Mouse (Mus musculus) MEL (cell line): ENCODE data around the gene Fam102b. TPM values are rescaled to one million over a fixed set of nuclear protein-coding genes. Genes with fewer than 3 reads are reported as not detected.

ENCODE experiments used
- DNase-seq: peaks from one replicate; pipeline ENCODE4 v3.0.0; 2011; ENCODE audit warnings: low read depth, low spot score
- H3K27ac ChIP-seq: 2 replicates; pipeline ENCODE4 v1.5.1; 2012; ENCODE audit warnings: low read depth, mild to moderate bottlenecking, control low read depth, low read length, moderate library complexity; ENCODE audit not compliant: control insufficient read depth
- H3K27me3 ChIP-seq, 2 experiments: fragments of 150-350 bp in 1 of 2; sonication (generic) in 1 of 2; 2 replicates each; pipeline ENCODE4 v1.6.1; 2012; ENCODE audit warnings: low read length in 2 of 2, mild to moderate bottlenecking in 2 of 2, improper control_type of control experiment in 1 of 2, moderate library complexity in 1 of 2; ENCODE audit not compliant: insufficient read depth in 2 of 2, control insufficient read depth in 1 of 2
- H3K36me3 ChIP-seq, 2 experiments: 2 replicates each; pipeline ENCODE4 v1.6.1; 2012 to 2014; ENCODE audit warnings: low read length in 2 of 2, improper control_type of control experiment in 1 of 2, inconsistent platforms in 1 of 2, mild to moderate bottlenecking in 1 of 2; ENCODE audit not compliant: insufficient read depth in 2 of 2, control insufficient read depth in 1 of 2
- H3K4me1 ChIP-seq, 2 experiments: fragments of 150-350 bp in 1 of 2; sonication (generic) in 1 of 2; 2 replicates each; pipeline ENCODE4 v1.6.1; 2012; ENCODE audit warnings: low read length in 2 of 2, improper control_type of control experiment in 1 of 2, mild to moderate bottlenecking in 1 of 2; ENCODE audit not compliant: insufficient read depth in 2 of 2, control insufficient read depth in 1 of 2
- H3K4me3 ChIP-seq, 2 experiments: fragments of 150-350 bp in 1 of 2; sonication (generic) in 1 of 2; 2 replicates each; pipeline ENCODE4 v1.5.1; 2012; ENCODE audit warnings: low read depth in 2 of 2, low read length in 2 of 2, mild to moderate bottlenecking in 2 of 2, moderate library complexity in 2 of 2, control low read depth in 1 of 2, improper control_type of control experiment in 1 of 2; ENCODE audit not compliant: control insufficient read depth in 1 of 2, insufficient read depth in 1 of 2
- H3K79me2 ChIP-seq: 2 replicates; pipeline ENCODE4 v1.6.1; 2012; ENCODE audit warnings: mild to moderate bottlenecking, low read length, moderate library complexity; ENCODE audit not compliant: control insufficient read depth, poor library complexity, insufficient read depth
- H3K9ac ChIP-seq: 2 replicates; pipeline ENCODE4 v1.6.1; 2012; ENCODE audit warnings: low read depth, mild to moderate bottlenecking, control low read depth, low read length, moderate library complexity; ENCODE audit not compliant: control insufficient read depth, poor library complexity, severe bottlenecking
- H3K9me3 ChIP-seq: fragments of 150-350 bp; sonication (generic); replicated peaks from 2 replicates; pipeline ENCODE4 v1.6.1; 2012; ENCODE audit warnings: mild to moderate bottlenecking, low read length, improper control_type of control experiment, moderate library complexity; ENCODE audit not compliant: insufficient read depth
- CHD1 ChIP-seq: IDR thresholded peaks from 2 replicates; pipeline ENCODE4 v1.6.1; 2012; ENCODE audit warnings: low read depth, mild to moderate bottlenecking, inconsistent platforms, low read length, improper control_type of control experiment
- ELF1 ChIP-seq: IDR thresholded peaks from 2 replicates; pipeline ENCODE4 v1.6.1; 2014; ENCODE audit warnings: low read depth, mild to moderate bottlenecking, inconsistent platforms, low read length, improper control_type of control experiment, moderate library complexity
- GATA1 ChIP-seq: IDR thresholded peaks from 2 replicates; pipeline ENCODE4 v1.6.1; 2011; ENCODE audit warnings: low read depth, low read length, improper control_type of control experiment
- JUND ChIP-seq: IDR thresholded peaks from 2 replicates; pipeline ENCODE4 v1.6.1; 2011; ENCODE audit warnings: low read depth, mild to moderate bottlenecking, improper control_type of control experiment, low read length
- MAFK ChIP-seq: IDR thresholded peaks from 2 replicates; pipeline ENCODE4 v1.6.1; 2011; ENCODE audit warnings: low read depth, mild to moderate bottlenecking, low read length, improper control_type of control experiment, borderline replicate concordance
- MAZ ChIP-seq: IDR thresholded peaks from 2 replicates; pipeline ENCODE4 v1.6.1; 2012; ENCODE audit warnings: low read depth, mild to moderate bottlenecking, inconsistent platforms, low read length, improper control_type of control experiment
- MYC ChIP-seq: IDR thresholded peaks from 2 replicates; pipeline ENCODE4 v1.6.1; 2011; ENCODE audit warnings: low read depth, mild to moderate bottlenecking, low read length, improper control_type of control experiment, moderate library complexity
- NELFE ChIP-seq: IDR thresholded peaks from 2 replicates; pipeline ENCODE4 v1.6.1; 2011; ENCODE audit warnings: low read depth, low read length, improper control_type of control experiment
- POLR2A ChIP-seq, 2 experiments: IDR thresholded peaks; 2 replicates each; pipeline ENCODE4 v1.6.1; 2011 to 2012; ENCODE audit warnings: low read length in 2 of 2, mild to moderate bottlenecking in 2 of 2, control low read depth in 1 of 2, improper control_type of control experiment in 1 of 2, low read depth in 1 of 2, moderate library complexity in 1 of 2; ENCODE audit not compliant: control insufficient read depth in 1 of 2, insufficient read depth in 1 of 2, poor library complexity in 1 of 2
- POLR2AphosphoS2 ChIP-seq: IDR thresholded peaks from 2 replicates; pipeline ENCODE4 v1.6.1; 2011; ENCODE audit warnings: low read length, improper control_type of control experiment
- RAD21 ChIP-seq: IDR thresholded peaks from 2 replicates; pipeline ENCODE4 v1.6.1; 2011; ENCODE audit warnings: mild to moderate bottlenecking, low read depth, low read length, improper control_type of control experiment
- SMC3 ChIP-seq: IDR thresholded peaks from 2 replicates; pipeline ENCODE4 v1.6.1; 2011; ENCODE audit warnings: low read depth, low read length, improper control_type of control experiment
- TAL1 ChIP-seq: IDR thresholded peaks from 2 replicates; pipeline ENCODE4 v1.6.1; 2012; ENCODE audit warnings: mild to moderate bottlenecking, inconsistent platforms, low read length, moderate library complexity, mixed read lengths
- UBTF ChIP-seq: IDR thresholded peaks from 2 replicates; pipeline ENCODE4 v1.6.1; 2012; ENCODE audit warnings: low read depth, mild to moderate bottlenecking, inconsistent platforms, low read length, improper control_type of control experiment, moderate library complexity, borderline replicate concordance; ENCODE audit not compliant: insufficient read depth
- USF2 ChIP-seq, 2 experiments: IDR thresholded peaks; 2 replicates each; pipeline ENCODE4 v1.6.1; 2011 to 2012; ENCODE audit warnings: improper control_type of control experiment in 2 of 2, low read length in 2 of 2, borderline replicate concordance in 1 of 2, inconsistent platforms in 1 of 2, low read depth in 1 of 2, mild to moderate bottlenecking in 1 of 2; ENCODE audit not compliant: insufficient read depth in 1 of 2
- ZC3H11A ChIP-seq: IDR thresholded peaks from 2 replicates; pipeline ENCODE4 v1.6.1; 2012; ENCODE audit warnings: low read depth, mild to moderate bottlenecking, inconsistent platforms, low read length, improper control_type of control experiment
- ZKSCAN1 ChIP-seq: IDR thresholded peaks from 2 replicates; pipeline ENCODE4 v1.6.1; 2012; ENCODE audit warnings: low read depth, mild to moderate bottlenecking, inconsistent platforms, low read length, improper control_type of control experiment, moderate library complexity
- ZNF384 ChIP-seq: IDR thresholded peaks from 2 replicates; pipeline ENCODE4 v1.6.1; 2012; ENCODE audit warnings: low read depth, mild to moderate bottlenecking, inconsistent platforms, low read length, improper control_type of control experiment
- polyA plus RNA-seq, 2 experiments: library from polyadenylated mRNA; stranded (reverse) in 1 of 2; unstranded in 1 of 2; fragments of >175 nt in 1 of 2; fragments of >200 nt in 1 of 2; gene quantifications; 2 replicates each; pipeline versions ENCODE4 v1.2.1 to v1.2.4; 2012; ENCODE audit warnings: low replicate concordance in 2 of 2, low read depth in 1 of 2; ENCODE audit not compliant: insufficient read length in 2 of 2, insufficient read depth in 1 of 2, missing spikeins in 1 of 2
- total RNA-seq: library from RNA; depleted of rRNA; stranded (reverse); fragments of 300-350 nt; gene quantifications from 2 replicates; pipeline ENCODE4 v1.2.3, GENCODE M21; 2012

Gene Fam102b
- total and polyA plus RNA-seq, 3 experiments = 10.4 to 26.9 (median 14.1) TPM

GRCm38 (mm10) chr3:108957976-108958375 lies 69.4 kb downstream of the Fam102b start:
- Histone ChIP-seq H3K36me3 (no peaks in the 10 kb centered on the region), H3K9ac (no peak overlapping the region), H3K27me3 (no peaks in the 10 kb centered on the region), H3K4me3 (no peak overlapping the region), H3K27ac (no peak overlapping the region), H3K4me1 (no peaks in the 10 kb centered on the region), H3K9me3 (no peaks in the 10 kb centered on the region)
- no peak for TF ChIP-seq CHD1
- no peak for TF ChIP-seq TAL1
- no peak for TF ChIP-seq GATA1
- no peak for TF ChIP-seq USF2 (IDR thresholded peaks at IDR 0.05; ENCODE audit: borderline replicate concordance in 1 of 2, insufficient read depth in 1 of 2, low read depth in 1 of 2, low read length in 2 of 2)
- no peak for TF ChIP-seq MYC
- TF ChIP-seq ELF1 = no peak
- no peak for TF ChIP-seq JUND
- TF ChIP-seq UBTF = no peak
- no peak for TF ChIP-seq ZKSCAN1
- TF ChIP-seq ZC3H11A = no peak
- TF ChIP-seq SMC3 = no peak
- TF ChIP-seq, all 39 proteins: peak for 0
- no peaks in the 10 kb centered on the region for H3K79me2 ChIP-seq
- no peak for DNase-seq

- H3K27ac ChIP-seq = no peak overlapping the region
- H3K4me1 ChIP-seq = no peaks in the 10 kb centered on the region
- H3K79me2 ChIP-seq = no peaks in the 10 kb centered on the region
- no peak overlapping the region for H3K9ac ChIP-seq
- H3K27me3 ChIP-seq = no peaks in the 10 kb centered on the region
- H3K36me3 ChIP-seq = no peaks in the 10 kb centered on the region
- H3K4me3 ChIP-seq = no peak overlapping the region
- DNase-seq = no peak
- H3K9me3 ChIP-seq = no peaks in the 10 kb centered on the region
- TF ChIP-seq POLR2A (IDR thresholded peaks at IDR 0.05; ENCODE audit: control insufficient read depth in 1 of 2, insufficient read depth in 1 of 2, low read depth in 1 of 2, low read length in 2 of 2, poor library complexity in 1 of 2) = no peak
- TF ChIP-seq NELFE = no peak
- no peak for TF ChIP-seq MAZ
- TF ChIP-seq ZNF384 = no peak
- no peak for TF ChIP-seq MAFK
- TF ChIP-seq POLR2AphosphoS2 = no peak
- no peak for TF ChIP-seq UBTF
- no peak for TF ChIP-seq RAD21
These were observed 86.4 kb downstream of the Fam102b start for GRCm38 (mm10) chr3:108940996-108941395.
